Comparison of ENCODE assay signal across 8 mouse cellular contexts in genomic region chr9:56508835-56509451, GRCm38 (mm10).
DNase-seq lines count a peak whose midpoint lies in the region; ATAC-seq and TF ChIP-seq lines count a peak whose summit lies in the region.

No protein-coding gene starts in this region.

- no peak for ATAC-seq in kidney, embryonic 14.5 days (ENCODE audit: low FRiP score, low TSS enrichment)
- ATAC-seq in kidney, embryonic 15.5 days (replicated peaks; ENCODE audit: low FRiP score) = no peak

- H3K9me3 ChIP-seq in kidney, embryonic 14.5 days (ENCODE audit: control insufficient read depth, low read length) = no peaks in the 10 kb centered on the region
- H3K9me3 ChIP-seq in kidney, embryonic 15.5 days (replicated peaks) = no peaks in the 10 kb centered on the region

- DNase-seq in kidney, adult 11 months = peak; percentile 63
- DNase-seq in naive thymus-derived CD4-positive, alpha-beta T cell, adult 2 months (ENCODE audit: low read depth) = peak; percentile 28
- no peak for DNase-seq in spleen, adult 18-20 months
- no peak for DNase-seq in frontal cortex, adult 2 months (ENCODE audit: extremely low spot score in 1 of 2, low spot score in 1 of 2)
- DNase-seq in left cerebral cortex, postnatal 25 days (ENCODE audit: low spot score in 2 of 2) = no peak

- H3K4me2 ChIP-seq in kidney, embryonic 14.5 days (replicated peaks; ENCODE audit: low read depth, low read length) = no peak overlapping the region
- H3K4me2 ChIP-seq in kidney, embryonic 15.5 days = no peak overlapping the region

- intact Hi-C loops in left cerebral cortex, postnatal 25 days (cut with DNase I) = loop anchor here (5.0 kb wide), 2 partner anchors 93 to 247 kb away; no protein-coding TSS in a partner anchor

- WGBS in kidney, embryonic 14.5 days = 68% methylated on average over 11 of the region's 11 CpGs
- WGBS in kidney, embryonic 15.5 days = 71% methylated on average over 11 of the region's 11 CpGs

- no peaks in the 10 kb centered on the region for H3K27me3 ChIP-seq in kidney, embryonic 14.5 days (ENCODE audit: control insufficient read depth, insufficient read depth, low read length)
- H3K27me3 ChIP-seq in kidney, embryonic 15.5 days = no peaks in the 10 kb centered on the region

- H3K4me3 ChIP-seq in kidney, embryonic 14.5 days (ENCODE audit: low read length) = no peak overlapping the region
- no peak overlapping the region for H3K4me3 ChIP-seq in bone marrow macrophage, adult 2 months (ENCODE audit: insufficient read depth, low read length)
- no peak overlapping the region for H3K4me3 ChIP-seq in kidney, embryonic 15.5 days (replicated peaks)

- TF ChIP-seq POLR2A in bone marrow macrophage, adult 2 months (IDR thresholded peaks at IDR 0.05; ENCODE audit: borderline replicate concordance, low read depth, low read length) = no peak

- peaks cover 28% of the 10 kb centered on the region for H3K4me1 ChIP-seq in kidney, embryonic 14.5 days (ENCODE audit: control insufficient read depth, insufficient read depth, low read length)
- peaks cover 24% of the 10 kb centered on the region for H3K4me1 ChIP-seq in bone marrow macrophage, adult 2 months (ENCODE audit: control insufficient read depth, insufficient read depth, low read length)
- H3K4me1 ChIP-seq in kidney, embryonic 15.5 days = peaks cover 50% of the 10 kb centered on the region

- H3K9ac ChIP-seq in kidney, embryonic 14.5 days (ENCODE audit: low read depth, low read length) = no peak overlapping the region
- H3K9ac ChIP-seq in kidney, embryonic 15.5 days = no peak overlapping the region

- no peaks in the 10 kb centered on the region for H3K36me3 ChIP-seq in kidney, embryonic 14.5 days (ENCODE audit: control insufficient read depth, insufficient read depth, low read length)
- no peaks in the 10 kb centered on the region for H3K36me3 ChIP-seq in kidney, embryonic 15.5 days

- no peak for TF ChIP-seq CTCF in bone marrow macrophage, adult 2 months (IDR thresholded peaks at IDR 0.05; ENCODE audit: low read depth, low read length)

- H3K27ac ChIP-seq in kidney, embryonic 14.5 days (ENCODE audit: low read depth, low read length) = no peak overlapping the region
- peak overlapping the region; percentile 13 for H3K27ac ChIP-seq in bone marrow macrophage, adult 2 months (ENCODE audit: insufficient read depth, low read depth, low read length)
- H3K27ac ChIP-seq in kidney, embryonic 15.5 days = peak overlapping the region; percentile 60

Comparison
In these comparisons a context has a peak if more than half of its experiments do, and no peak if none do; other contexts are left out.
1. DNase-seq: peak in kidney, adult 11 months (single experiment) and naive thymus-derived CD4-positive, alpha-beta T cell, adult 2 months (single experiment); none in spleen, adult 18-20 months (0 of 2), frontal cortex, adult 2 months (0 of 2) and left cerebral cortex, postnatal 25 days (0 of 2).